Comparison of ENCODE assay signal across 10 mouse cellular contexts in the genomic region with DNA sequence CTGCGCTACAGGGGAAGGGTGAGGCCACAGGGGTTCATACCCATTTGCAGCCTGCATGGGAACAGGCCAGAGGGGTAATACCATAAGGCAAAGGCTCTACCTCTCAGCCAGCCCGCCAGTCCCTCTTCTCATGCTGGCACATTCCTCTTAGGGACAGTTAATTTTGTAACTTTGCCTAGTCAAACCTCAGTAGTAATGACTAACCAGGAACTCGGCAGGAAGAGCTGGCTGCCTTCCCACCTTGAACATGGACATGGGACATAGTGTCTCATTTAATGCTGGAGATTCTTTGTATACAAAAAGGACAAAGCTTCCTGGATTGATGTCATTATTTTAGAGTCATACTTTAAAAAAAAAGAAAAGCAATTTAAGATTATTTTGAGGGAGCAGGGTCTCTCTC. TPM values are rescaled to one million over a fixed set of nuclear protein-coding genes. Genes with fewer than 3 reads are reported as not detected.
DNase-seq lines count a peak whose midpoint lies in the region; ATAC-seq and TF ChIP-seq lines count a peak whose summit lies in the region.
"Had no signal": no experiment of that assay in that cellular context is flagged by ENCODE, and none has a peak within 500 bp of the region (broad histone marks: within the 10 kb centered on the region; RNA-seq: fewer than 3 reads in every experiment).

No protein-coding gene starts in this region.

- H3K36me3 ChIP-seq in lung, postnatal 0 days (ENCODE audit: insufficient read depth, low read length), result no peaks in the 10 kb centered on the region
- H3K36me3 ChIP-seq: forebrain, embryonic 10.5 days had no signal

- H3K9ac ChIP-seq in lung, postnatal 0 days (replicated peaks; ENCODE audit: low read depth), result no peak overlapping the region

- no peak for ATAC-seq in lung, postnatal 0 days

- H3K27me3 ChIP-seq in lung, postnatal 0 days (replicated peaks; ENCODE audit: insufficient read depth, low read length), result no peaks in the 10 kb centered on the region

- peak; percentile 18 for DNase-seq in cerebellum, adult 11-12 months
- DNase-seq in cerebellum, adult 9-11 months, result no peak
- DNase-seq in lung, postnatal 36 days, result peak; percentile 53
- DNase-seq in lung, postnatal 0 days (ENCODE audit: low spot score), result no peak
- peak; percentile 25 to 56 for DNase-seq in heart, adult 9 months (ENCODE audit: low spot score in 2 of 2)
- DNase-seq in kidney, postnatal 25 days, result peak; percentile 88 to 92
- no peak for DNase-seq in layer of hippocampus, postnatal 10 days (ENCODE audit: low spot score in 2 of 2)
- DNase-seq in thymus, adult 18-20 months, result no peak

- H3K27ac ChIP-seq in lung, postnatal 0 days (ENCODE audit: low read length), result no peak overlapping the region
- H3K27ac ChIP-seq: forebrain, embryonic 10.5 days had no signal

- WGBS in lung, postnatal 0 days, result 65% methylated on average over 3 of the region's 3 CpGs

- H3K4me1 ChIP-seq in lung, postnatal 0 days (ENCODE audit: insufficient read depth, low read depth, low read length), result no peaks in the 10 kb centered on the region
- H3K4me1 ChIP-seq: forebrain, embryonic 10.5 days had no signal

- TF ChIP-seq CTCF in lung, postnatal 0 days (IDR thresholded peaks at IDR 0.05), result no peak

- no peak overlapping the region for H3K4me2 ChIP-seq in lung, postnatal 0 days (replicated peaks; ENCODE audit: low read depth, low read length)

- H3K9me3 ChIP-seq in lung, postnatal 0 days (ENCODE audit: low read length), result no peaks in the 10 kb centered on the region
- H3K9me3 ChIP-seq: forebrain, embryonic 10.5 days had no signal

- TF ChIP-seq EP300 in lung, postnatal 0 days (IDR thresholded peaks at IDR 0.05), result no peak

- H3K4me3 ChIP-seq in lung, postnatal 0 days (ENCODE audit: low read depth, low read length), result no peak overlapping the region
- H3K4me3 ChIP-seq: forebrain, embryonic 10.5 days; myocyte had no signal

RNA-seq across cellular contexts. Expression of gene BC034090, which starts 30.7 kb away (rescaled TPM):
- polyA plus RNA-seq in lung, postnatal 0 days (2015; fragmentation: Nextera tagmentation; extraction: Ambion mirVana), result 2.4 and 2.7 TPM in 2 replicates
- 1 to 10 TPM; 6.2 to 8.4 TPM for total RNA-seq in layer of hippocampus, postnatal 10 days (2021)

Comparison
In these comparisons a context has a peak if more than half of its experiments do, and no peak if none do; other contexts are left out.
1. DNase-seq: peak in cerebellum, adult 11-12 months (single experiment), lung, postnatal 36 days (single experiment), heart, adult 9 months (2 of 2) and kidney, postnatal 25 days (2 of 2); none in cerebellum, adult 9-11 months (single experiment), lung, postnatal 0 days (single experiment), layer of hippocampus, postnatal 10 days (0 of 2) and thymus, adult 18-20 months (0 of 2).